Mouse (Mus musculus): ENCODE results near the gene Dapk3.

DNA sequence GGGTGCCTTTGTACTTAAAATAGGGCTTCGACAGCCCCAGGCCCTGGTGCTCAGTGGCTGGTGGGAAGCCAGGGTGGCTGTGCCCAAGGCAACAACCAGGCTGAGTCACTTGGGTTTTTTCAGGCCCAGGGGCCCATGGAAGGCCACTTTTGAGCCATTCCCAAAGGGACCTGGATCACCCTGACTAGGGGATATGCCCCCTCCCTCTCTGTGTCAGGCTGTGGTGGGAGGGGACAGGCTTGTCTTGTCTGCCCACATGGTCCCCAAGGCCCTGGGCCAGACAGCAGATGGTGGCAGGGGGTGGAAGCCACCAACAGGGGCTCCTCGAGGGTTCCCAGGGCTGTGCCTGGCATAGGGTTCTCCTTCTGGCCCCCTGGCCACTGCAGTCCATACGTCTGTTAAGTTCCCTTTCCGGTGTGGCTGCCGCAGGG lies 40.2 kb upstream of the Dapk3 start:
- TF ChIP-seq CTCF (IDR thresholded peaks at IDR 0.05; ENCODE audit: control insufficient read depth, insufficient read depth, insufficient replicate concordance, low read depth, low read length) (no peak), POLR2A (IDR thresholded peaks at IDR 0.05; ENCODE audit: control insufficient read depth, low read depth, low read length) (no peak)
